Mouse (Mus musculus): Measurements from ENCODE around the gene Creb3l1.

- TF ChIP-seq CTCF (IDR thresholded peaks at IDR 0.05) (no peak), EP300 (IDR thresholded peaks at IDR 0.05; ENCODE audit: insufficient read depth, low read depth, low read length) (no peak), POLR2A (IDR thresholded peaks at IDR 0.05; ENCODE audit: insufficient read depth, low read depth, low read length) (no peak)
These were observed 28.5 kb upstream of the Creb3l1 start for GRCm38 (mm10) chr2:92052754-92053153.

Data from heart, adult 2 months (tissue).